Mouse (Mus musculus): Measurements from ENCODE around the gene Rtf1. TPM values are rescaled to one million over a fixed set of nuclear protein-coding genes. Genes with fewer than 3 reads are reported as not detected.
A peak's percentile ranks its signal among the peaks of the same experiment; 100 is the strongest.

Gene Rtf1
- polyA plus RNA-seq, 1 experiment from 2014 or later = 64.4 TPM

DNA sequence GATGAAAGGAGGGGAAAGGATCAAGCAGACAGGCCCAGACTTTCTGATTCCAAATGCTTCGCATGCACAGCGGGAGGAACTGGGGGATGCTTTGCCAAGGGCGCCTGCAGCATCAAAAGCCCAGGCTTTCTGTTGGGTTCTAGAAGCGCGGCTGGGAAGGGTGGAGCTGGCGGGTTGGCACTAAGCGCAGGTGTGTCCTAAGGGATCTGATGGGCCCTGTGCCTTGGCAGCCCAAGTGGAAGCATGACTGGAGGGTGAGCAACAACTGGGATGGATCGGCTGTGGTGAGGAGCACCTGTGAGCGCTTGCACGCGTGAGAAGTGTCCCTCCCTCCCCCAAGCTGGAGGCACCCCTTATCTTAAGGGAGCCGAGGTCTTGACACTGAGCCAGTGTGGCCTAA, 62.3 kb downstream of the Rtf1 start:
- Histone ChIP-seq H3K9me3 (no peaks in the 10 kb centered on the region), H3K9ac (replicated peaks) (no peak overlapping the region), H3K36me3 (peaks cover 33% of the 10 kb centered on the region), H3K4me1 (replicated peaks) (peaks cover 12% of the 10 kb centered on the region), H3K4me3 (replicated peaks) (no peak overlapping the region), H3K4me2 (replicated peaks) (no peak overlapping the region), H3K27ac (no peak overlapping the region), H3K27me3 (peaks cover 25% of the 10 kb centered on the region)
- 29% methylated on average over 12 of the region's 12 CpGs for WGBS
- no peak for ATAC-seq

DNA sequence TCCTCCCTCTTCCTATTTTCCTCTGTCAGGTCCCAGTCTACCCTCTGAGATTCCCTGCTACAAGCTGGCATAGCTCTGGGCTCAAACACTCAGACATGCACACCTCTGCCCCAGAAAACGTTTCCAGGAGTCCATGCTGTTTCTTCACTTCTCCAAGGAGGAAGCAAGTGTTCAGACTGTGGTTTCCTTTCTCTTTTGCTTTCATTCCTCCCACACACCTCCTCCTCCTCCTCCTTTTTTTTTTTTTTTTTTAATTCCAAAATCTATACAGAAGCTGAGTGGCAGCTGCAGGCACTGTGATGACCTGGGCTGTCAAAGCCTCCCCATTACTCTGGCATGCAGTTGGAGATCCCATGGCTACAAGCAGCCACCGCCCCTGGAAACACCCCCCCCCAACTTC, 65.7 kb downstream of the Rtf1 start:
- H3K4me3 ChIP-seq (replicated peaks) = no peak overlapping the region
- ATAC-seq = no peak
- 13% methylated on average over 2 of the region's 2 CpGs for WGBS
- peaks cover 42% of the 10 kb centered on the region for H3K4me1 ChIP-seq (replicated peaks)
- no peak overlapping the region for H3K4me2 ChIP-seq (replicated peaks)
- H3K27ac ChIP-seq = no peak overlapping the region
- peaks cover 60% of the 10 kb centered on the region for H3K27me3 ChIP-seq
- H3K36me3 ChIP-seq = peaks cover 2% of the 10 kb centered on the region; the same call in 1 of the 2 replicates
- H3K9ac ChIP-seq (replicated peaks) = no peak overlapping the region
- H3K9me3 ChIP-seq = no peaks in the 10 kb centered on the region

DNA sequence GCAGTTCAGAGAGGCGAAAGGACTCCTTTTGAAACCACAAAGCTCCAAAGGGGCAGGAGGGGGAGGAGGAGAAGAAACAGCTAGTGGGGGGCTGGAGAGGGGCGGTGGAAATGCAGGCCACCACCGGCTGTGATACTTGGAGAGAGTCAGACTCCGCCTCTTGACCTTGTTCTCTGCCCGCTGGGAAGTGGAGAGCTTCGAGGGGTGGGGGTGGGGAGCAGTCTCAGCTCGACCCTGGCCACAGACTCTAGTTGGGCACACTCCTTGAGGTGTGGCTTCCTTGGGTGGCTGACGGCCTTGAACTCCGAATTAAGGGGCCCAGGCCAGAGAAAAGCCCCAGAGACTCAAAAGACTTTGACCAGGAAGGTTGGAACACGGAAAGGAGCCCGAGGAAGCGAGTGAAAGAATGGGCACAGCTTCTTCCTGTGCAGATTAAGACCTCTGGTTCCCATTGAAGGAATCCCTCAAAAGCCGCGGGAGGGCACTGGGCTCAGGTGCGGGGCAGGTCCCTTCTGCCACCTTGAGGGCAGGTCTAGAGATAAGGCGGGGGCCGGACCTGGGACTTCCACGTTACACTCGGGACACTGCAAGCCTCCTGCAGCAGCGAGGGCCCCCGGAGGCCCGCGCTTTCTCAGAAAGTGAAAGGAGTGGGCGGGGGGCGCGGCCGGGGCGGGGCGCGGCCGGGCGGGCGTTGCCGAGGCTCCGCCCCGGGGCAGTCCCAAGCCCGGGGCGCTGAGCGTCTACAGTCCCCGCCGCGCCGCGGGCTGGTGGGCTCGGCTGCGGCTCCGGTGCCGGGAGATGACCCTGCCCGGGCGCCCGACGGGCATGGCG, 66.9 kb downstream of the Rtf1 start, which contains the start of gene Itpka:
TSS of gene Itpka (plus strand) at position 757 of the 831 bp plus-strand sequence.
- Histone ChIP-seq H3K4me3 (replicated peaks) (peak within 1 kb of the TSS; percentile 57), H3K36me3 (no peaks in the 10 kb centered on the region), H3K4me1 (replicated peaks) (peaks cover 42% of the 10 kb centered on the region), H3K9me3 (no peaks in the 10 kb centered on the region), H3K27me3 (peaks cover 62% of the 10 kb centered on the region), H3K4me2 (replicated peaks) (peak within 1 kb of the TSS; percentile 98), H3K27ac (no peak within 1 kb of the TSS), H3K9ac (replicated peaks) (peak within 1 kb of the TSS; percentile 64)
- ATAC-seq = peak; percentile 69
- WGBS = under 1% methylated on average over 43 of the region's 53 CpGs

DNA sequence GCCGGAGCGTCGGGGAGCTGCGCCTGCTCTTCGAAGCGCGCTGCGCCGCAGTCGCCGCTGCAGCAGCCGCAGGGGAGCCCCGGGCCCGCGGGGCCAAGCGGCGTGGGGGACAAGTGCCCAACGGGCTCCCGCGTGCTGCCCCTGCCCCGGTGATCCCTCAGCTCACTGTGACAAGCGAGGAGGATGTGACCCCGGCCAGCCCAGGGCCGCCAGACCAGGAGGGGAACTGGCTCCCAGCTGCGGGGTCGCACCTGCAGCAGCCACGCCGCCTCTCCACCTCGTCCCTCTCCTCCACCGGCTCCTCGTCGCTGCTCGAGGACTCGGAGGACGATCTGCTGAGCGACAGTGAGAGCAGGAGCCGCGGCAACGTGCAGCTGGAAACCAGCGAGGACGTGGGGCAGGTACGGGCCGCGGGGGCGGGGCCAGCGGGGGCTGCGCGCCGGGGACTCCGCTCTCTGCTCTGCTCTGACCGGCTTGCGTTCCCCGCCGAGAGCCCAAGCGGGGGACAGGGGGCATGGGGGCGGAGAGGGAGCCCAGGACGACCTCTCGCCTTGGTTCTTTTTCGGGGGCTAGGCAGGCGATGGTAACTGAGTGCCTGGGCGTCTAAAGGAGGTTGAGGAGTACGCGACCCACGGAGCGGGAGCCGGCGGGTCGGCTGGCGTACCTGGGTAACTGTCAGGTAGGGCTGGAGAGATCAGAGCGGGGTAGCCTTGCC, 67.8 kb downstream of the Rtf1 start:
- ATAC-seq = peak; percentile 47
- Histone ChIP-seq H3K27ac (no peak overlapping the region), H3K36me3 (no peaks in the 10 kb centered on the region), H3K9ac (replicated peaks) (peak overlapping the region; percentile 64), H3K27me3 (peaks cover 64% of the 10 kb centered on the region), H3K4me1 (replicated peaks) (peaks cover 42% of the 10 kb centered on the region), H3K4me2 (replicated peaks) (peak overlapping the region; percentile 98), H3K9me3 (no peaks in the 10 kb centered on the region), H3K4me3 (replicated peaks) (peak overlapping the region; percentile 57)
- under 1% methylated on average over 49 of the region's 70 CpGs for WGBS

DNA sequence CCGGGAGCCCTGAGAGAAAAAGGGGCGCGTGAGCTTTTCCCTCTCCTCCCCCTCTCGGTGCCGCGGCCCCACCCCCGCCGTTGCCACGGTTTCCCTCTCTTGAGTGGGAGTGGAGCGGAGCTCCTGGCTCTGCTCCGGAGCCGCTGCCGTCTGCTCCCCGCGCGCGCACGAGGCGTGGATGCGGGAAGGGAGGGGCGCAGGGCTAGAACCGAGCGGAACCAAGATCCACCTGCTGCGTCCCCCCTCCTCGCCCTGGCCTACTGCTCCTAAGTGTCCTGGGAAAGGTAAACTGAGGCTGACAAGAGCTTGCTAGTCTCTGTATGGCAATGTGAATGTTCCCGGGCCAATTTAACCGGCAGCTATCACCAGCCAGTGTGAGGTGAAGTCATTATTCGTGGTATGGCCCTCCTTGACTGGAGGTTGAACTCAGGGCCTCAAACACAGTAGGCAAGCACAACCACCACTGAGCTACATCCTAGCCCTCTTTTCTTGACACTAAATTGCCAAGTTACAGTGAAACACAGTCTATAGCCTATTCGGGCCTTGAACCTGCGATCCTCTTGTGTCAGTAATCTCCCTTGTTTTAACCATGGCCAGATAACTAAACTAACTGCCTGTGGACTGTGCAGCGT, 68.4 kb downstream of the Rtf1 start:
- Histone ChIP-seq H3K4me3 (replicated peaks) (peak overlapping the region; percentile 57), H3K27me3 (peaks cover 70% of the 10 kb centered on the region), H3K4me1 (replicated peaks) (peaks cover 42% of the 10 kb centered on the region), H3K9ac (replicated peaks) (peak overlapping the region; percentile 64; the same call in 1 of the 2 replicates), H3K36me3 (no peaks in the 10 kb centered on the region), H3K9me3 (no peaks in the 10 kb centered on the region), H3K4me2 (replicated peaks) (peak overlapping the region; percentile 98), H3K27ac (no peak overlapping the region)
- ATAC-seq = peak; percentile 5; the same call in 1 of the 2 replicates
- WGBS = 12% methylated on average over 15 of the region's 31 CpGs

DNA sequence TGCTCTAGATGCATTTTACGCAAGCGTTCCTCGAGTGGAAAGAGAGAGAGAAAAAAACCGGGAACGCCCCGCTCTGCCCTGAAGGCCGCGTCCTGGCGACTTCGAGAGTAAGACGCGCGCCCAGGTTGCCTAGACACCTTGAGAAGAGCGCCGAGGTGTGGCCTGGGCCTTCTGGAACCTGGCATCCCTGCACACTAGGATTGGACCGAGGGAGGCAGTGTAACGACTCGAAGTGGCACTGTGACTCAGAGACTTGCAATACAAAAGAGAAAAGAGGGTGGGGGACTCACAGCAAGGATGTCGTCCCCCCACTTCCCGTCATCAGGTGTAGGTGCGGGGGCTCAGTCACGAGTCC, 68.9 kb downstream of the Rtf1 start:
- 5% methylated on average over 22 of the region's 22 CpGs for whole genome bisulfite sequencing
- Histone ChIP-seq H3K27ac (no peak overlapping the region), H3K4me2 (replicated peaks) (peak overlapping the region; percentile 44), H3K9ac (replicated peaks) (no peak overlapping the region; the same call in 1 of the 2 replicates), H3K4me1 (replicated peaks) (peaks cover 42% of the 10 kb centered on the region), H3K27me3 (peaks cover 70% of the 10 kb centered on the region), H3K36me3 (no peaks in the 10 kb centered on the region), H3K9me3 (no peaks in the 10 kb centered on the region), H3K4me3 (replicated peaks) (peak overlapping the region; percentile 57)
- no peak for ATAC-seq

DNA sequence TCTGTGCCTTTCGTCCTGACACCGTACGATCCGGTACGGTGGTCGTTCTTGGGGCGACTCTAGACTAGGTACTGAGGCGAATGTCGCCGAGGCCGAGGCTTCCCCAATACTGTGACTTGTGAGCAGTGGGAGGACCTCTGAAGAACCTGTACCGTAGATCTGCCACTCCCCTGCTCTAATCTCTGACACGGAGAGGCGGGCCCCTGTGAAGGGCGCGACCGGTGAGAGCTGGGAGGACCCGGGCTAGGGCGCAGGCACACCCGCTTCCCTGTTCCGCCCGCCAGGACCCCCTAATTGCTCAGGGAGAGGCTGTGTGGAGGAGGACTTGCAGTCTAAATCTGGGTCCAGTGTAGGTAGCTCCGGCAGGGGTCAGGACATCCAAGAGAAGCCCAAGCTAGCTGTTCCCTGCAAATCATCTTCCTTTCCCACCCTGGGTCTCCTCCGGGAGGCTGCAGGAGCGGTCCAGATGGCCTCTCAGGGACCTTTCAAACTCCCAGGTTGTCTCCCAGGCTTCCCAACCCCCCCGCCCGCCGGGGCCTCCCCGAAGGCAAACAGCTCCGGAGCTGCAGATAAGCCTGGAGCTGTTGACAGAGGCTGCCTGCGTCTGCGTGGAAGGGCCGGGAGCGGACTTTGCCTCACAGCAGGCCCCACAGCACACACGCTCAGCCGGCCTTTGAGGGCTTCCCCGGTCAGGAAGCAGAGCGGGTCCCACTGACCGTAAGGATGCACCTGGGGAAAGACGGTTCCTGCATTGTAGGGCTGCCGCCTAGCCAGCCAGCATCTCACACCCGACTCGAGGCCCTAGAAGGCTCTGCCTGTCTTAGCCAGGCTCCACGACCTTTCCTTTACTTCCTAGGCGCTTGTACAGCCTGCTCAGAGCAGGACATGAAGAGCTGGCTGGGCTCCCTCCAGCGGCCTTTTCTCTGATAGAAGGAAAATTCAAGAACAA, 69.6 kb downstream of the Rtf1 start:
- peaks cover 70% of the 10 kb centered on the region for H3K27me3 ChIP-seq
- H3K27ac ChIP-seq = no peak overlapping the region
- peak overlapping the region; percentile 57 for H3K4me3 ChIP-seq (replicated peaks)
- no peaks in the 10 kb centered on the region for H3K36me3 ChIP-seq
- peaks cover 42% of the 10 kb centered on the region for H3K4me1 ChIP-seq (replicated peaks)
- H3K4me2 ChIP-seq (replicated peaks) = peak overlapping the region; percentile 44
- 3% methylated on average over 46 of the region's 46 CpGs for WGBS
- ATAC-seq = peak; percentile 18; the same call in 1 of the 2 replicates
- peak overlapping the region; percentile 39; the same call in 1 of the 2 replicates for H3K9ac ChIP-seq (replicated peaks)
- H3K9me3 ChIP-seq = no peaks in the 10 kb centered on the region

DNA sequence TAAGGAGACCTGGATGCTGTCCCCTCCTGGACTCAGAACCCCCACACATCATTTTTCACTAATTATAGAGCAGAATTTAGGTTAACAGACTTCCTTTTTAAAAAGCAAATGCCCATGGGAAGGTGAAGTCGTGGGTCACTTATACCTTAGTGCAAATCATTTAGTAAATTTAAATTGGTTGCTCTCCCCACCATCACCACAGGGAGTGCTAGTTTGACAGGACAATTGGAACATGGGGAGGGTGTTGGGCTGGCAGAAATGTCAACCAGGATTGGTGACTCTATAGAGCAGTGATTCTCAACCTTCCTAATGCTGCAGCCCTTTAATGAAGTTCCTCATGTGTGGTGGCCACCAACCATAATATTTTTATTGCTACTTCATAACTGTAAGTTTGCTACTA, 70.4 kb downstream of the Rtf1 start:
- WGBS = 16% methylated on average over 1 of the region's 1 CpGs
- Histone ChIP-seq H3K4me3 (replicated peaks) (no peak overlapping the region), H3K27me3 (peaks cover 74% of the 10 kb centered on the region), H3K4me2 (replicated peaks) (no peak overlapping the region), H3K36me3 (no peaks in the 10 kb centered on the region), H3K9me3 (no peaks in the 10 kb centered on the region), H3K27ac (no peak overlapping the region), H3K9ac (replicated peaks) (no peak overlapping the region), H3K4me1 (replicated peaks) (peaks cover 42% of the 10 kb centered on the region)
- no peak for ATAC-seq

DNA sequence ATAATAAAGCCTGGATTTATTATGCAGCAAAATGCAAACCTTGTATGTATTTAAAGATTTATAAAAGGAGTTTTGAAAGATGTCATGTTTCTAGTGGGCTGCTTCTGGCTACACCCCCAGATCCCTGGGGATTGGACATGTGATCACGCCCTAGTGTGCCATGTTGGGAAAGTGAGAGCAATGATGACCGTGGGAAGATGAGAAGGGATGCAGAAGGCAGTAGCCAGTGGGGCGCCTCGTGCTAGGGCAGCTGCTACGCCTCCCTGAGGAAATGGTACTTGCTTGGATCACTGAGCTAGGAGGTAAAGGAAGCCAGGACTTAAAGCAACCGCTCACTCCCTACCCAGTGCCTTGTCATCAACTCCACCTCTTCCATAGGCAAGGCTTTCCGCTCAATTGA, 72.7 kb downstream of the Rtf1 start:
- Histone ChIP-seq H3K27ac (no peak overlapping the region), H3K36me3 (no peaks in the 10 kb centered on the region), H3K4me3 (replicated peaks) (no peak overlapping the region), H3K27me3 (peaks cover 63% of the 10 kb centered on the region), H3K9me3 (no peaks in the 10 kb centered on the region), H3K9ac (replicated peaks) (no peak overlapping the region), H3K4me1 (replicated peaks) (peaks cover 25% of the 10 kb centered on the region), H3K4me2 (replicated peaks) (no peak overlapping the region)
- ATAC-seq = no peak
- 82% methylated on average over 7 of the region's 7 CpGs for WGBS

DNA sequence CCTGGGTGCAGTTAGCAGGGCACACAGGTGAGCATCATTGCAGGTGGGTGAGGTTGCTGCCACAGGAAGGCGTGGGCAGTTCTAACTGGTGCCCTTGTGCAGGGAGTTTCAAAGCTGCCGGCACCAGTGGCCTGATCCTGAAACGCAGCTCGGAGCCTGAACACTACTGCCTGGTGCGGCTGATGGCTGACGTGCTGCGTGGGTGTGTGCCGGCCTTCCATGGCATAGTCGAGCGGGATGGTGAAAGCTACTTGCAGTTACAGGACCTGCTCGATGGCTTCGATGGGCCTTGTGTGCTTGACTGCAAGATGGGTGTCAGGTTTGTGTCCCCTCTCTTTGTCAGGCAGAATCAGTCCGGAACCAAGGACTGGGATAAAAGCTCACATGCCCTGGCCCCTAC, 74.4 kb downstream of the Rtf1 start:
- no peaks in the 10 kb centered on the region for H3K36me3 ChIP-seq
- no peak overlapping the region for H3K9ac ChIP-seq (replicated peaks)
- H3K9me3 ChIP-seq = no peaks in the 10 kb centered on the region
- H3K4me3 ChIP-seq (replicated peaks) = no peak overlapping the region
- peaks cover 49% of the 10 kb centered on the region for H3K27me3 ChIP-seq
- no peak for ATAC-seq
- H3K4me1 ChIP-seq (replicated peaks) = peaks cover 8% of the 10 kb centered on the region
- no peak overlapping the region for H3K4me2 ChIP-seq (replicated peaks)
- WGBS = 76% methylated on average over 13 of the region's 13 CpGs
- H3K27ac ChIP-seq = no peak overlapping the region

DNA sequence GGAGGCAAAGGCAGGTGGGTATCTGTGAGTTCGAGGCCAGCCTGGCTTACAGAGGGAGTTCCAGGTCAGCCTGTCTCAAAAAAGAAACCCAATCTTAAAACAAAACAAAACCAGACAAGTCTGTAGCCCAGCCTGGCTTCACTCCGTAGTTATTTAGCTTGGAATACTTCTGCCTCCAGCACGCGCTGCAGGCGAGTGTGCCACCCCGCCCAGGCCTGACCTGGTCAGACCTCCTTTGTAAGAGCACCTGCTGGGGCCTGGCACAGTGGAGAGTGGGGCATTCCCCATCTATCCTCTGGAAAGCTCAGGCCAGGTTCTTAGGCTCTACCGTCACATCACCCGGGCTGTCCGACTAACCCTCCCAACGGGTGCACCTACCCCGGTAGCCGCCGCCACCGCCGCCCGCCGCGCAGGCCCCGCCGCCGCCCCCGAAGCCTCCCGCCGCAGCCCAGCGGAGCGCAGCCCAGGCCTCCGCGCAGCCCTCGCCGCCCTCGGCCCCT, 82.8 kb downstream of the Rtf1 start:
- peak overlapping the region; percentile 68 for H3K4me3 ChIP-seq (replicated peaks)
- ATAC-seq = peak; percentile 59
- peak overlapping the region; percentile 98 for H3K4me2 ChIP-seq (replicated peaks)
- no peaks in the 10 kb centered on the region for H3K9me3 ChIP-seq
- H3K36me3 ChIP-seq = no peaks in the 10 kb centered on the region
- H3K9ac ChIP-seq (replicated peaks) = peak overlapping the region; percentile 73
- H3K27ac ChIP-seq = no peak overlapping the region
- H3K27me3 ChIP-seq = peaks cover 69% of the 10 kb centered on the region
- 2% methylated on average over 31 of the region's 31 CpGs for WGBS
- peaks cover 16% of the 10 kb centered on the region for H3K4me1 ChIP-seq (replicated peaks)
